Mouse (Mus musculus) ES-E14 (cell line): Measurements from ENCODE around the gene Chn2. TPM values are rescaled to one million over a fixed set of nuclear protein-coding genes. Genes with fewer than 3 reads are reported as not detected.

Source experiments
- DNase-seq: peaks from one replicate; pipeline ENCODE4 v3.0.0-alpha.2; 2013; ENCODE audit warnings: low read depth, low spot score
- H3K27ac ChIP-seq: 2 replicates; pipeline ENCODE4 v1.5.1; 2012; ENCODE audit warnings: low read depth, mild to moderate bottlenecking, low read length, moderate library complexity, mixed read lengths; ENCODE audit not compliant: poor library complexity, insufficient read depth, severe bottlenecking
- H3K36me3 ChIP-seq: 2 replicates; pipeline ENCODE4 v1.6.1; 2012; ENCODE audit warnings: mild to moderate bottlenecking, low read length, moderate library complexity, mixed read lengths; ENCODE audit not compliant: control insufficient read depth, poor library complexity, insufficient read depth, severe bottlenecking
- H3K4me1 ChIP-seq, 2 experiments: fragments of 150-350 bp in 1 of 2; sonication (generic) in 1 of 2; 2 replicates each; pipeline ENCODE4 v1.6.1; 2012; ENCODE audit warnings: low read length in 2 of 2, mild to moderate bottlenecking in 1 of 2, mixed read lengths in 1 of 2; ENCODE audit not compliant: control insufficient read depth in 2 of 2, insufficient read depth in 2 of 2, poor library complexity in 1 of 2
- H3K4me3 ChIP-seq, 2 experiments: fragments of 150-350 bp in 1 of 2; sonication (generic) in 1 of 2; 2 replicates each; pipeline ENCODE4 v1.5.1; 2012; ENCODE audit warnings: low read length in 2 of 2, low read depth in 1 of 2, mild to moderate bottlenecking in 1 of 2, mixed read lengths in 1 of 2; ENCODE audit not compliant: insufficient read depth in 1 of 2, poor library complexity in 1 of 2, severe bottlenecking in 1 of 2
- H3K9ac ChIP-seq: 2 replicates; pipeline ENCODE4 v1.6.1; 2012; ENCODE audit warnings: low read depth, mild to moderate bottlenecking, low read length, mixed read lengths; ENCODE audit not compliant: poor library complexity, insufficient read depth, severe bottlenecking
- H3K9me3 ChIP-seq: fragments of 150-350 bp; sonication (generic); 2 replicates; pipeline ENCODE4 v1.6.1; 2012; ENCODE audit warnings: low read depth, mild to moderate bottlenecking, low read length; ENCODE audit not compliant: control insufficient read depth, insufficient read depth
- CHD2 ChIP-seq: IDR thresholded peaks from 2 replicates; pipeline ENCODE4 v1.6.1; 2014; ENCODE audit warnings: mild to moderate bottlenecking, low read depth, low read length, inconsistent platforms
- HCFC1 ChIP-seq: IDR thresholded peaks from 2 replicates; pipeline ENCODE4 v1.6.1; 2012; ENCODE audit warnings: low read length, inconsistent platforms, borderline replicate concordance; ENCODE audit not compliant: insufficient read depth
- MAFK ChIP-seq: IDR thresholded peaks from 2 replicates; pipeline ENCODE4 v1.6.1; 2014; ENCODE audit warnings: mild to moderate bottlenecking, low read depth, low read length, inconsistent platforms; ENCODE audit not compliant: insufficient read depth
- ZC3H11A ChIP-seq: IDR thresholded peaks from 2 replicates; pipeline ENCODE4 v1.6.1; 2012; ENCODE audit warnings: low read depth, mild to moderate bottlenecking, inconsistent platforms, low read length, borderline replicate concordance
- ZNF384 ChIP-seq: IDR thresholded peaks from 2 replicates; pipeline ENCODE4 v1.6.1; 2012; ENCODE audit warnings: low read depth, low read length, inconsistent platforms
- in situ Hi-C, 2 experiments: fragments of 600-800 bp; cut with MboI; formaldehyde crosslinking; loops; one replicate each; pipeline ENCODE4 v1.15.1; 2025; ENCODE audit warnings: low sequenced_read_pairs in 2 of 2, inconsistent platforms in 1 of 2; ENCODE audit not compliant: unreplicated experiment in 2 of 2
- total RNA-seq: library from RNA; depleted of rRNA; stranded (reverse); fragments of 300-350 nt; gene quantifications from 2 replicates; pipeline ENCODE4 v1.2.3, GENCODE M21; 2012

The Chn2 gene
- total RNA-seq, 1 experiment, result 7.1 TPM

DNA sequence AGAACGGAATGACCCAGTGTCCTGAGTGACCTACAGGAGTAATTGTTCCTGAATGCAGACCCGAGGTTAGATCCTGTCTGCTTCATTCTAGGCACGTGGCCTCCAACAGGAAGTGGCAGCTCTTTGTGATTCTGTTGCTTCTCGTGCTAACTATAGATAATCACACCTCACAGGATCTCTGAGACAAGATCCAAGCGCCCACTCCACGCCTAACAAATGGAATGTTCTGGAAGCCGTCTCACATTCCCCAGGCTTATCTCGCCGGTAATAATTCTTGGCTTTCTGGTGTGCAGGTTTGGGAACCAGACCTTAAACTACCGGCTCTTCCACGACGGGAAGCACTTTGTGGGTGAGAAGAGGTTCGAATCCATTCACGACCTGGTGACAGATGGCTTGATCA lies 180.8 kb downstream of the Chn2 start:
- peaks cover 4% of the 10 kb centered on the region; the same call in 1 of the 2 replicates for H3K36me3 ChIP-seq
- no peak overlapping the region for H3K9ac ChIP-seq
- H3K27ac ChIP-seq, result no peak overlapping the region
- no peaks in the 10 kb centered on the region for H3K9me3 ChIP-seq
- TF ChIP-seq ZNF384 (no peak), ZC3H11A (no peak), CHD2 (no peak), MAFK (no peak), HCFC1 (no peak)
- H3K4me1 ChIP-seq, result peaks cover 0 to 3% of the 10 kb centered on the region in 2 experiments; a peak in 1 of 4 replicates
- no peak for DNase-seq
- in situ Hi-C loops, result loop anchor here in 1 of 2 experiments (10.0 to 25.0 kb wide), 2 partner anchors 183 to 255 kb away; partner anchors contain the start of gene Chn2
- H3K4me3 ChIP-seq, result no peak overlapping the region

DNA sequence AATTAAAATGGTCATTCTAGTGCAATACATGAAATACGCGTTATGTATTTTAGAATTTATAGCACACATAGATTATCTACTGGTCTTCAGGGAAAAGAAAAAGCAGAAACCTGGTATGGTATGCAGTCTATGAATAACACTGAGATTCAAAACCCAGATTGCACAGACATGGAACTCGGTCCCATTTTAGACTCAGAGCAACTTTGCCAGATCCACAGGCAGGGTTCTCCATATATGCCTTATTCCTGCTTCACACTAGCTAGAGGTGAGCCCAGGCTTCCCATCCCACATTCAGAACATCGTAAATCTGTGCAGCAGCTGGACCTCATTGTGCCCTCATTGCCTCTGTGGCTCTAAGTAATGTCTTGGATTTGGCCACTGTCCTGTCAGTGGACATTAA lies 184.2 kb downstream of the Chn2 start:
- Histone ChIP-seq H3K4me3 (no peak overlapping the region), H3K36me3 (no peaks in the 10 kb centered on the region), H3K27ac (no peak overlapping the region), H3K4me1 (peaks cover 0 to 3% of the 10 kb centered on the region in 2 experiments; a peak in 1 of 4 replicates), H3K9me3 (no peaks in the 10 kb centered on the region), H3K9ac (no peak overlapping the region)
- no peak for TF ChIP-seq ZC3H11A
- TF ChIP-seq HCFC1, result no peak
- TF ChIP-seq ZNF384, result no peak
- no peak for TF ChIP-seq CHD2
- in situ Hi-C loops, result loop anchor here in 1 of 2 experiments (10.0 to 25.0 kb wide), 2 partner anchors 186 to 259 kb away; partner anchors contain the start of gene Chn2
- DNase-seq, result no peak

DNA sequence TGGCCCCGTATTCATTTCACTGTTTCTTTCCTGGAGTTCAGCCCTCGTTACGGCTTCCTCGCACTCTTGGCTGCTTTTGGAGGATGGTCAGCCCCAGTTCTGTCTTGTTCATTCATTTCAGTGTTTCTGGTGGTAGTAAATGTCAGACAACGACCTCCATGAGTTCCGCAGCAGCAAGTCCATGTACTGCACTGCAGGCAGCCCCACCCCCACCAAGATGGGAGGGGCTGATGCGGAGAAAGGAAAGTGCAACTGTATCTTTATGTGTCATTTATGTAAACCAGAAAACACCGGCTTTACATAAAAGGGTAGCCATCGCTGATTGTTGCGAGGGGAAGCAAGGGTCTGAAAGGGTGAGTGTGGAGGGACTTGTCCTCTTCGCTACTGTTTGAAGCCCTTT lies 185.0 kb downstream of the Chn2 start:
- DNase-seq, result no peak
- H3K27ac ChIP-seq, result no peak overlapping the region
- H3K36me3 ChIP-seq, result no peaks in the 10 kb centered on the region
- peaks cover 0 to 3% of the 10 kb centered on the region in 2 experiments; a peak in 1 of 4 replicates for H3K4me1 ChIP-seq
- H3K9me3 ChIP-seq, result no peaks in the 10 kb centered on the region
- no peak for TF ChIP-seq CHD2
- TF ChIP-seq HCFC1, result no peak
- no peak for TF ChIP-seq MAFK
- TF ChIP-seq ZC3H11A, result no peak
- TF ChIP-seq ZNF384, result no peak
- H3K4me3 ChIP-seq, result no peak overlapping the region
- no peak overlapping the region for H3K9ac ChIP-seq
- in situ Hi-C loops, result loop anchor here in 1 of 2 experiments (10.0 to 25.0 kb wide), 2 partner anchors 187 to 260 kb away; partner anchors contain the start of gene Chn2

DNA sequence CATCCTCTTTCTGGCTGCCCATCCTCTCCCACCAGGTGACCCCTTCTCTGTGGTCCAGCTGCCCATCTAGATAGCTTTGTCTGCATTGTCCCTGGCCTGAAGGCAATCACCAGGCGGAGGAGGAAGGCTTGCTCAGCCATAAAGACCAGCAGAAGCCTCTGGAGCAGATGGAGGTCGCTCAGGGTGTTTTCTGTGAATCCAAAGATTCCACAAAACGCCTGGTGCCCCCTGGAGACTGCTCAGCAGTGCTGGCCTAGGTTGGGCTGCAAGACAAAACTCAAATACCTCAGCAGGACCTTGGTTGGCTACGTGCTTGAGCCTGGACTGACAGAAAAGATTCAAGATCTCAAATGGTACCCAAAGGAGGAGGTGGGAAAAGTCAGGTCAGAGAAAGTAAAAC lies 186.0 kb downstream of the Chn2 start:
- DNase-seq, result no peak

DNA sequence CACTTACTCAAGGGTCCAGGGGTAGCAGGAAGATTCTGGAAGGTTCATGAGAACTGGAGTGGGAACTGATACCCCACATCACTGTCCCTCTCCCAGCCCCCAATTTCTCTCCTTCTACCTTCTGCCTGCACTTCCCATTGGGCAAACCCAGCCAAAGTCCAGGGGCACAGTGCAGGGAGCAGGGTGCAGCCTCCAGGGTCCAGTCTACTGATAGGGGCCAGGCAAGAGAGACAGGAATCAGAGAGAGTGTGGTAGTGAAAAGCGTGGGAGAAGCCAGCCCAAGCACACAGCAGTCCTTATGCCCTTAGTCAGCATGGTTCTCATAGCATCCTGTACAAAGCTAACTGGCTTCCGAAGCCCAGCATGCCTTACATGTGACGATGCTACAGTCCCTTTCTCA lies 187.7 kb downstream of the Chn2 start:
- no peak for DNase-seq
- Histone ChIP-seq H3K4me1 (peaks cover 0 to 3% of the 10 kb centered on the region in 2 experiments; a peak in 1 of 4 replicates), H3K4me3 (no peak overlapping the region), H3K9ac (no peak overlapping the region), H3K36me3 (no peaks in the 10 kb centered on the region), H3K27ac (no peak overlapping the region), H3K9me3 (no peaks in the 10 kb centered on the region)
- TF ChIP-seq ZNF384, result no peak
- no peak for TF ChIP-seq HCFC1
- no peak for TF ChIP-seq ZC3H11A
- TF ChIP-seq MAFK, result no peak
- no peak for TF ChIP-seq CHD2
- in situ Hi-C loops, result loop anchor here (5.0 to 25.0 kb wide), 3 partner anchors 262 to 465 kb away; no protein-coding TSS in a partner anchor

More for the DNA sequence above, 186.0 kb downstream of the Chn2 start:
- H3K9ac ChIP-seq, result no peak overlapping the region
- H3K4me3 ChIP-seq, result no peak overlapping the region
- no peaks in the 10 kb centered on the region for H3K9me3 ChIP-seq
- TF ChIP-seq ZNF384, result no peak
- no peak for TF ChIP-seq ZC3H11A
- H3K36me3 ChIP-seq, result no peaks in the 10 kb centered on the region
- in situ Hi-C loops, result loop anchor here (5.0 to 25.0 kb wide), 3 partner anchors 261 to 463 kb away; no protein-coding TSS in a partner anchor
- no peak overlapping the region for H3K27ac ChIP-seq
- peaks cover 0 to 3% of the 10 kb centered on the region in 2 experiments; a peak in 1 of 4 replicates for H3K4me1 ChIP-seq
